Mouse (Mus musculus) megakaryocyte, embryonic 14.5 days (primary cell): Measurements from ENCODE around the gene Inafm2. TPM values are rescaled to one million over a fixed set of nuclear protein-coding genes. Genes with fewer than 3 reads are reported as not detected.

Experiments used
- H3K27me3 ChIP-seq: replicated peaks from 2 replicates; pipeline ENCODE3; 2012; ENCODE audit warnings: inconsistent platforms
- H3K36me3 ChIP-seq: replicated peaks from 2 replicates; pipeline ENCODE3; 2012; ENCODE audit warnings: low read length, inconsistent platforms, mixed read lengths
- H3K4me1 ChIP-seq: 2 replicates; pipeline ENCODE4 v1.6.1; 2012; ENCODE audit warnings: inconsistent platforms
- H3K4me3 ChIP-seq: replicated peaks from 2 replicates; pipeline ENCODE3; 2012; ENCODE audit warnings: moderate library complexity, mild to moderate bottlenecking, inconsistent platforms
- H3K9me3 ChIP-seq: 2 replicates; pipeline ENCODE4 v1.6.1; 2012; ENCODE audit warnings: inconsistent platforms
- FLI1 ChIP-seq: IDR thresholded peaks from 2 replicates; pipeline ENCODE4 v1.6.1; 2012; ENCODE audit warnings: low read length, inconsistent platforms, mixed read lengths
- GATA1 ChIP-seq: IDR thresholded peaks from 3 replicates; pipeline ENCODE4 v1.6.1; 2012; ENCODE audit warnings: mixed read lengths, low read length, inconsistent platforms, borderline replicate concordance
- polyA plus RNA-seq: library from polyadenylated mRNA; stranded (reverse); fragments of >175 nt; gene quantifications from 2 replicates; pipeline ENCODE4 v1.2.3, GENCODE M21; 2012; ENCODE audit warnings: low replicate concordance; ENCODE audit not compliant: insufficient read depth

Inafm2 gene
- polyA plus RNA-seq, 1 experiment: 374 TPM

GRCm38 (mm10) chr2:118703913-118704730 is 41.4 kb upstream of the Inafm2 start, which contains the start of gene Ankrd63:
Ankrd63 (minus strand) TSS chr2:118703963.
- peaks cover 31% of the 10 kb centered on the region for H3K36me3 ChIP-seq
- peaks cover 61% of the 10 kb centered on the region for H3K27me3 ChIP-seq
- no peak for TF ChIP-seq GATA1
- no peak for TF ChIP-seq FLI1

GRCm38 (mm10) chr2:118706436-118706835 is 39.1 kb upstream of the Inafm2 start:
- Histone ChIP-seq H3K4me1 (peaks cover 94% of the 10 kb centered on the region), H3K27me3 (peaks cover 45% of the 10 kb centered on the region), H3K4me3 (no peak overlapping the region), H3K9me3 (no peaks in the 10 kb centered on the region), H3K36me3 (peaks cover 54% of the 10 kb centered on the region)
- TF ChIP-seq FLI1 (no peak), GATA1 (no peak)

More at GRCm38 (mm10) chr2:118703913-118704730, 41.4 kb upstream of the Inafm2 start, which contains the start of gene Ankrd63:
- H3K4me3 ChIP-seq: peak within 1 kb of the TSS; percentile 95
- peaks cover 94% of the 10 kb centered on the region for H3K4me1 ChIP-seq
- no peaks in the 10 kb centered on the region for H3K9me3 ChIP-seq

GRCm38 (mm10) chr2:118708472-118708871 is 37.1 kb upstream of the Inafm2 start:
- no peak overlapping the region for H3K4me3 ChIP-seq
- H3K9me3 ChIP-seq: no peaks in the 10 kb centered on the region
- H3K27me3 ChIP-seq: peaks cover 24% of the 10 kb centered on the region
- TF ChIP-seq FLI1: no peak
- no peak for TF ChIP-seq GATA1
- H3K4me1 ChIP-seq: peaks cover 90% of the 10 kb centered on the region
- H3K36me3 ChIP-seq: peaks cover 74% of the 10 kb centered on the region

- Histone ChIP-seq H3K4me3 (peak overlapping the region; percentile 31), H3K9me3 (no peaks in the 10 kb centered on the region), H3K27me3 (peaks cover 12% of the 10 kb centered on the region), H3K4me1 (peaks cover 83% of the 10 kb centered on the region), H3K36me3 (peaks cover 87% of the 10 kb centered on the region)
- no peak for TF ChIP-seq GATA1
- no peak for TF ChIP-seq FLI1
Measured at GRCm38 (mm10) chr2:118709655-118710221, 35.8 kb upstream of the Inafm2 start.

- no peaks in the 10 kb centered on the region for H3K9me3 ChIP-seq
- H3K36me3 ChIP-seq: peaks cover 94% of the 10 kb centered on the region
- peaks cover 79% of the 10 kb centered on the region for H3K4me1 ChIP-seq
- H3K27me3 ChIP-seq: no peaks in the 10 kb centered on the region
- TF ChIP-seq GATA1: no peak
- no peak for TF ChIP-seq FLI1
- peak overlapping the region; percentile 33 for H3K4me3 ChIP-seq
Measured at GRCm38 (mm10) chr2:118711038-118711494, 34.5 kb upstream of the Inafm2 start.

- H3K4me1 ChIP-seq: peaks cover 65% of the 10 kb centered on the region
- peaks cover 100% of the 10 kb centered on the region for H3K36me3 ChIP-seq
- H3K27me3 ChIP-seq: no peaks in the 10 kb centered on the region
- H3K4me3 ChIP-seq: no peak overlapping the region
- TF ChIP-seq FLI1: no peak
- no peak for TF ChIP-seq GATA1
- no peaks in the 10 kb centered on the region for H3K9me3 ChIP-seq
Measured at GRCm38 (mm10) chr2:118713631-118714030, 31.9 kb upstream of the Inafm2 start.

- H3K27me3 ChIP-seq: no peaks in the 10 kb centered on the region
- H3K4me1 ChIP-seq: peaks cover 62% of the 10 kb centered on the region
- H3K9me3 ChIP-seq: no peaks in the 10 kb centered on the region
- no peak overlapping the region for H3K4me3 ChIP-seq
- peaks cover 100% of the 10 kb centered on the region for H3K36me3 ChIP-seq
- TF ChIP-seq GATA1 (no peak), FLI1 (no peak)
Measured at GRCm38 (mm10) chr2:118714230-118714629, 31.3 kb upstream of the Inafm2 start.

GRCm38 (mm10) chr2:118716677-118717076 is 28.9 kb upstream of the Inafm2 start:
- Histone ChIP-seq H3K36me3 (peaks cover 98% of the 10 kb centered on the region), H3K9me3 (no peaks in the 10 kb centered on the region), H3K4me3 (no peak overlapping the region), H3K27me3 (no peaks in the 10 kb centered on the region), H3K4me1 (peaks cover 38% of the 10 kb centered on the region)
- TF ChIP-seq GATA1 (no peak), FLI1 (no peak)

GRCm38 (mm10) chr2:118723693-118724486 is 21.7 kb upstream of the Inafm2 start:
- Histone ChIP-seq H3K9me3 (no peaks in the 10 kb centered on the region), H3K4me1 (peaks cover 70% of the 10 kb centered on the region), H3K4me3 (peak overlapping the region; percentile 74), H3K36me3 (peaks cover 77% of the 10 kb centered on the region), H3K27me3 (no peaks in the 10 kb centered on the region)
- TF ChIP-seq FLI1: no peak
- TF ChIP-seq GATA1: peak; percentile 32; the same call in 1 of the 3 replicates

GRCm38 (mm10) chr2:118725511-118725910 is 20.0 kb upstream of the Inafm2 start:
- Histone ChIP-seq H3K4me1 (peaks cover 83% of the 10 kb centered on the region), H3K4me3 (peak overlapping the region; percentile 23), H3K36me3 (peaks cover 61% of the 10 kb centered on the region), H3K9me3 (no peaks in the 10 kb centered on the region), H3K27me3 (no peaks in the 10 kb centered on the region)
- TF ChIP-seq FLI1 (no peak), GATA1 (no peak)
